Mouse (Mus musculus) cerebellum, adult 9-11 months (tissue): Measurements from ENCODE around the gene Trim67.
"Not testable (repeated sequence)": the region's sequence is repeated elsewhere in the genome, so short reads cannot be mapped to it uniquely, and the experiment has no call there.

Source experiments
- DNase-seq: peaks from one replicate; pipeline ENCODE4 v3.0.0; 2022

Gene Trim67

DNA sequence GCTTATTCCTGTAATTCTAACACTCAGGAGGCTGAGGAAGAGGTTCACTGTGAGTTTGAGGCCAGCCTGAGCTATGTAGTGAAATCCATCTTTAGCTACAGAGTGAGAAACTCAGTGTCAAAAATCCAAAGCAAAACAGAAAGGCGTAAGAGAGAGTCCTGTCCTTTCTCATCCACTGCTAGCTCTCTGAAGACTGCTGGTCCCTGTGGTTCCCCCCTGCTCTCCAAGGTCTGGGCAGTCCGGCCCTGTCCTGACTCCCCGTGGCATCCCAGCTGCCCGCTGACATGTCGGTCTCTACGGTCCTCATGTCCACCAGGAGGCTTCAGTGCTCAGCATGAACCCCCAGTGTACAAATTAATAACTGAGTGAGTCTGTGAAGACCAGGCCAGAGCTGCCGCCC is 43.4 kb downstream of the Trim67 start:
- no peak for DNase-seq

DNA sequence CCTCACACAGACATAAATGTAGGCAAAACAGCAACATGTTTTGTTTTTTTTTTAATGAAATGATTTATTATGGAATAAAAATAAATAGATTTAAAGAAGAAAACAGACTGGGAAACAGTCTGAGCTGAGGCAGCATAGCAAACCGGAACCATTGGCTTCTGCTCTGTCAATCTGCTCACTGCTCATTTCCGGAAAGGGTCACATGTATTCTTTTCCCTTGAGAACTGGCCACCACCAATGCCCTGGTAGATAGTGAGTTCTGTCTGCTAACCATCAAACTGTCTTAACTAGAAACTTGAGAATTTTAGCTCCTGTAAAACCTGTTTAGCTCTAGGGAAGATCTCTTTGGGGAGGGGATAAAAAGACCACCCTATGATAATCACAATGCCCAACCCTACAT is 44.0 kb downstream of the Trim67 start:
- DNase-seq: no peak

DNA sequence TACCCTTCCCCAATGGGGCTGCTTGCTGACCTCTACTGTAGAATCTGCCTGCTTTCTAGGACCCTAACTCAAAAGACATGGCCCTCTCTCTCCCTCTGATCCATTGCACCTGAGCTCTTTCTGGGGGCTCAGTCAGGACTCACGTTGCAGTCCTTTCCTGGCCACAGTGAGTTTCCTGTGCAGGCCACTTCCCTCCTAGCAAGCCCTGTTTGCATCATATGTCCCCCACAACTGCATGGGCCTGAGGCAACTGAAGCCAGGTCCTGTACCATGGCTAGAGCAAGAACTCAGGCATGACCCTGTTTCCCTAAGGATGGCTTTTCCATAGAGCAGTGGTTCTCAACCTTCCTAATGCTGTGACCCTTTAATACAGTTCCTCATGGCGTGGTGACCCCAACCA is 45.1 kb downstream of the Trim67 start:
- DNase-seq: no peak

DNA sequence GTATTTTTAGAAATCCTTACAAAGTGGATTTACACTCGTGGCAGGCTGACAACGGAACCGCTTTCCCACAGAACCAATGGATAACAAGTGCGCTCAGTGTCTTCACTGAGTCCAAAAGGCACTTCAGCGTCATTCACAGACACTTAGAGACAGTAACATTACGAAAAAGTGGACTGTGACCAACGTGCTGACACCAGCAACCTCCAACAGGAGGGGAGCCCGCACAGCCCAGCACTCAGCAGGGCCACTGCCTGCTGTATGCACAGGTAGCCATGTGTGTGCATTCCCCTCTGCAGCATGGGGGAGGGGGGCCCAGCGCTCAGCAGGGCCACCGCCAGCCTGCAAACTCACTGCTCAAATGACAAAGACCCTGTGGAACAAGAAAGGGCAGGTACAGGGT is 46.5 kb downstream of the Trim67 start:
- no peak for DNase-seq

DNA sequence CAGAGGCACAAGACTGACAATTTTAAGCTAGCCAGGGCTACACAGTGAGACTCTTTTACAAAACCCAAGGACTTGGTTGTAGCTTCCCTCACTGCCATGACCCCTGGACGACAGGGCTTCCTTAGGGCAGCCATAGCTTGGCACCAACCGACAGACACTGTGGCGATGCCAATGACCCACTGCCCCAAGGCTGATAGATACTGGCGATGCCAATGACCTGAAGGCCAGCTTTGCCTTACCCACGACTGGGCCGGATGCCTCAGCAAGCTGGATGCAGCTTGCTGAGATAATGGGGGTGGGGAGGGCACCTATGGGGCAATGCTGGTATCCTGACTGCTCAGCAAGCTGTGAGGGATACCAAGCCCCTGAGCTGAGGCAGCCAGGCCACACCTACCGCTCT is 48.0 kb downstream of the Trim67 start:
- no peak for DNase-seq

DNA sequence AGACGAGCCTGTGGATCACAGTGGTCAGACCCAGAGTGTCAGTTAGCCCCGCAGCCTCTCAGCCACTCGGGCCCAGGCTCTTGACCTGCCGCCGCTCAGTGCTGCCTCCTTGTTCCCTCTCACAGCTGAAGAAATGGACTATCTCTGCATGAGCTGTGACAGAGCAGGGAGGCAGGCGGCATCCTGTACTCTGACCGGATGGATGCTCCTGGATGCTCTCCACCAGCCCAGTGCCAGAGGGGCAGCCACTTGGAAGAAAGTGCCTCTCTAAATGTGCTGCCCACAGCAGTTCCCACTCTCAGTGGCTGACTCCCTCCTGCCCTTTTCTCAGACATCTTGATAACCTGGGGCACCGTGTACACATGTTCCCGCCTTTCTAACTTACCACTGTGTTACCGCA is 48.9 kb downstream of the Trim67 start:
- DNase-seq: no peak

DNA sequence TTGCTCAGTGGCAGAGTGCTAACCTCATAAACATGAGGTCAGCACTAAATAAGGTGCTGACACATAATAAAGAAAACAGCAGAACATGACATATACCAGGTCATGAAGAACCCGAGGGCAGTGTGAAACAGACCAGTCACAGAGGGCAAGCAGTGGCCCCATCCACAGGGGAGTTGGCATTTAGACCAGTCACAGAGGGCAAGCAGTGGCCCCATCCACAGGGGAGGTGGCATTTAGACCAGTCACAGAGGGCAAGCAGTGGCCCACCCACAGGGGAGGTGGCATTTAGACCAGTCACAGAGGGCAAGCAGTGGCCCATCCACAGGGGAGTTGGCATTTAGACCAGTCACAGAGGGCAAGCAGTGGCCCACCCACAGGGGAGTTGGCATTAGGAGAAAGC is 50.0 kb downstream of the Trim67 start:
- not testable (repeated sequence) for DNase-seq

DNA sequence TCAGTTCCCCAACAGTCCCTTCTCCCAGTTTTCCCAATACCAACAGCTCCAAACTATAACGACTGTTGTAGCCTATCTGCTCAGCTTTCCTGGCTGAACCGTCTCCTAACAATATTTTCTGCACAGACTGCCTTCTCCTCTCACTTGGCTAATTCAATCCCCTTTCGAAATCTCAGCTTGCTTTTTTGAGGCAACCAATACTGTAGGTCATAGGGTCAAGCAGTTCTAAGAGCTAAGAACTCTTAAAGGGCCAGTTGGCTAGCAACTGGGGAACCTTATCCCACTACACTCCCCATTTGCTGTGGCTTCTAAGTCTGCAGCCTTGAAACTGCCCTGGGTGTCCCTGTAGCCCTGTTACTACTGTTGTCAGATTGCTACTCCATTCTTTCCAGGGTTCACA is 52.2 kb downstream of the Trim67 start:
- no peak for DNase-seq

DNA sequence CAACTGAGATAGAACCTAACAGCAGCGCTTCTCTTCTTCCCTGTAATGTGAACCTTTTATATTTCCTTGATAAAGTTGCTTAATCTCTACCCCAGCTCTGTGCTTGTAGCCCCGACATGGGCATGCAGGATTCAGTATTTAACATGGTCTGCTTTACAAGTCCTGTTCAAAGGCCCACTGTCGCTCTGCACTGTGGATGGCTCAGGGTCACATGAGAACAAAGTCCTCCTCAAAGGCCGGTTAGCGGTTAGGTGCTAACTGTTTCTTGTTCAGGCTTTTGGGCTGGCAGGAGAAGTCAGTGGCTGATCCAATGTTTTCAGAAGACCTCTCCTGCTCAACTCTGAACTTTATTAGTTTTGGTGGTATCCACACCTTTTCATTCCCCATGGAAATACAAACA is 52.7 kb downstream of the Trim67 start:
- no peak for DNase-seq

DNA sequence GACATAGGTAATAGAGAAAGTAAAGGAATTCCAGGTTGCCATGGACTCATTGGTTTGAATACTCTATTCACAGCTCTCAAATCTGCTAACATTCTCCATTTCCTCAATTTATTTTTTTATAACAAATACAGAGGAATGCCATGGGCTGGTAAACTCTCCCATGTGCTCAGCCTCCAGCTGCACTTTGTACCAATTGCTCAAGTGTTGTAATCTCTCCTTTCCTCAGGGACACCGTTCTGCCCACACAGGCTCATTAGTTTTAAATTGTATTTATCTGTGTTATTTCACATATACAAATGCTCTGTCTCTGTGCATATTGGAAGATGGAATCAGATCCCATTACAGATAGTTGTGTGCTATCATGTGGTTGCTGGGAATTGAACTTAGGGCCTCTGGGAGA is 60.6 kb downstream of the Trim67 start:
- DNase-seq: no peak

DNA sequence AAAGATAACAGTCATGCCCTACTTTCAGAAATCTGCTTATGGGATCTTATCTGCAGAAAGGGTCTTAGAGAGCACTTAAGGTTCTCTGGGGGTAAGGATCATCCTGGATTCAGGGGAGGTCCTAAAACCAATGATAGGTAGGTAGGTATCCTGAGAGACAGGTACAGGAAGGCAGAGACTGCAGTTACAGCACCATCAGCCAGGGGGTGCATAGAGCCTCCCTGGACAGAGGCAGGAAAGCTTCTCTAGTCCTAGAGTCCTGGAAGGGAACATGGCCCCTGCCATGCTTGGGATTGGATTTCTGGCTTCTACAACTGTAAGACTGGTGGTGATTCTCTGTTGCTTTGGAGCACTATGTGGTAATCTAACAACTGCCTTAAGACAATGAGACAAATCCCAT is 66.6 kb downstream of the Trim67 start:
- no peak for DNase-seq

DNA sequence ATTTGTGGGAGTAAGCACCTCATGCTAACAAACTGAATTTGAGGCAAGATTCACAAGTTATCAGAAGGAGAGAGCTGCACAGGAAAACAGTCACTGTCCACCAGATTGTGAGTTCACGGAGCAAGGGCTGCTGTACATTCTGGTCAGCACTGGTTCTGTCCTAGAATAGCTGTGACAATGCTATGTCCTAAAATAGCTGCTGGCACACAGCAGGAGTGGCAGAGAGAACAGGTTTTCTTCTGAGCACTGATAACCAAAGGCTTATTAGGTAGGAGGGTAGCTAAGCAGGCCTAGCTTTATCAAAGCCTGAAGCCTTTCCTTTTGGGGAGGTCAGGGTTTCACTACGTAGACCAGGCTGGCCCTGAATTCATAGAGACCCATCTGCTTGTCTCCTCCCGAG is 67.3 kb downstream of the Trim67 start:
- DNase-seq: peak; percentile 49

DNA sequence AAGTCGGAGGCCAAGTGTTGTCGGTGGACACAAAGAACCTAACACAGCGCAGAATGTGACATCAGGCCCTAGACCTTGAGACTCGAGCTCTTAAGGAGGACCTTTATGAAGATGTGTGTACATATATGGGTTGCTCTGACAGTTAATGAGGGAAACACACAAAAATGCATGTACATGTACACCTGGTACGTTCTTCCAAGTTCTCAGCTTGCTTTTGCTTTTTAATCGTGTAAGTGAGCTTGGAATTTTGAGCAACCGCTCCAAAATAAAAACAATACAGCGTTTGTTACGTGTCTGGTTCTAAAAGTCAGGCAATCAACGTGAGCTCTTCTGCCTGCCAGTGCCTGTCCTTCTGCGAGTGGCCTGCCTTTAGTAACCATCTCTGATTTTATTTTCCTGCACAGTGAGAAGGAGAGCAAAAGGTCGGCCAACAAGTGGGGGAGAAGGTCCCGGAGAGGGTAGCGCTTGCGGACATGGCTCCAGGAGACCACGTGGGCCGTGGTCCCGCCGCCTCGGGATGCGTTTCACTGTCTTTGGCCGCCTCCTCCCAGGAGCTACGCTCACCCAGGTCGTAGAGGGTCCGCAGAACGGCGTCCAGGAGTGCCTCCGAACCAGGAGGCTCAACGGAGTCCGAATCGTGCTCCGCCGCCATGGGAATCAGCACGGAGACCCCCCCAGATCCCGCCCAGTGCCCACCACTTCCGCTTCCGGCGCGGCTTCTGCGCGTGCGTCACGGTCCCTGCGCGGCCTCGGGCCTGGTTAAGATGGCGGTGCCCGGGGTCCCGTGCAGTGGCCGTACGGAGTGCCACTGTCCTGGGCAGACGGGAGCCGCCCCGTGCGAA is 69.7 kb downstream of the Trim67 start, which contains the start of the genes Gnpat and 2810004N23Rik:
Gene Gnpat, plus strand, starts transcription at position 713 of the 842 bp plus-strand sequence.
Gene 2810004N23Rik, minus strand, starts transcription at position 800 of the 842 bp plus-strand sequence.
- DNase-seq: peak; percentile 90

DNA sequence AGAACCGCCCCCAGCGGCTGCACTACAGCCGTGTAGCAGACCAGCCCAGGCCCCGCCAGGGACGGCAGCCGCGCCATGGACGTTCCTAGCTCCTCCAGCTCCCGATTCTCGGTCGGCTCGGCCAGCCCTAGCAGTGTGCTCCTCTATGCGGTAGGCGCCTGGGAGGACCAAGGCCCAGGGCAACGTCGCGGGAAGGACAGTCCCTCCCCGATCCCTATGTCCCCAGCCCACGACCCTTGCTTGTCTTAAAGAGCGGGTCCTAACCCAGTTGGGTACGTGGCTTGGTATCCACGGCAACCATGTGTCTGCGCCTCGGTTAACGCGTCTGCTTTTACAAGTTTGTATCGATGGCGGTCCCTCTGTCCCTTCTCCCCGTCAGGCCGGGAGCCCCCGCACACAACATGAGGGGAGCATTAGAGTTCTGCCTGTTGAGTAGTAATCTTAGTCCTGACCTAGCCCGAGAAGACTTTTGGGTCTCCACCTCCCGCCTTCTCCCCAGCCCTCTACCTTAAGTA is 70.3 kb downstream of the Trim67 start:
- no peak for DNase-seq

DNA sequence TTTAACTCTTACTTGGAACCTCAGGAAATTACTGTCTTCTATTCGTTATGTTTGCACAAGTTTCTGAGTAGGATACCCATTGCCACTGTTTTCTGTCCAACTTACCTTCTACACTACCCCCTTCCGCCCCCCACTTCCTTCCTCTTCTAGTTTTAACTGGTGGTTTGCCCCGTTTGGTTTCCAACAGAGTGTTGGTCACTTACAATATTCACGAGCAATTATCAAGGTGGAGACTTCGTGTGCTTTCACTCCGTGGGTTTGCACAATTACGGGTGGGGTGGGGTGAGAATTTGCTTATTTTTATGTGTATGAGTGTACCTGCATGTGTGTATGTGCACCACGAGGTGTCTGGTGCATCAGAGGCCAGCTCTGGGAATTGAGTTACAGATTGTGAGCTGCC is 70.8 kb downstream of the Trim67 start:
- DNase-seq: no peak

DNA sequence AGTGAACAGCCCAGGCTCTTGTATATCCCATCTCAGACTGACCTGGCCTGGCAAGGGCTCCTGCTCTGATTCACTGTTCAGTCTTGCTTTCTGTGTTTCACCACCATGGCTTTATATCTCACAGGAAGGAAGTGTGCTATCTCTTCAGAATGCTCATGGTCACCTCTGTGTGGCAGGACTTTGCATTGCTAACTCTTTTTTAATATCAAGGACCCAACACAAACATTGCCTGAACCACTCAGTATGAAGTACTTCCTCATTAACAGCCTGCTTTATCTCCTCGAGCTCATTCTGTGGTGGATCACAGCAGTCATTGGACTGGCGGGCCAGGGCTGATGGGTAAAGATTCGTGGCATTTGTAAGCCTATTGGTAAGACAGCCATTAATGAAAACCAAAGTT is 73.8 kb downstream of the Trim67 start:
- DNase-seq: no peak

DNA sequence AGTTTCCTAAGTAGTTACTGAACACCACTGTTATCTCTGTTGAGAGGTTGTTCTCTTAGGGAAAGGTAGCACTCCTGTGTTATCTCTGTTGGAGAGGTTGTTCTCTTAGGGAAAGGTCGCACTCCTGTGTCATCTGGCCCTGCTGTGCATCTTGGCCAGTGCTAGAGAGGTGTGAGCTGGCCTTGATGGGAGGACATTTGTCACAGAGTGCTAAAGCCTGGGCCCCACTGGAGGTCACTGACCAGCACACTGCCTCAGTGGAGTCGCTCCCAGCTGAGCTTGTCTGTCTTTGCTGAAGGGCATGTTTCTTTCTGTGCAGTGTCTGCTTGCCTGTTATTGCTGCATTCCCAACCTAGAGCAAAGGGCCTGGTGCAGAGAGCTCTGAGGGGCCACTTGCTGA is 74.2 kb downstream of the Trim67 start:
- DNase-seq: no peak

DNA sequence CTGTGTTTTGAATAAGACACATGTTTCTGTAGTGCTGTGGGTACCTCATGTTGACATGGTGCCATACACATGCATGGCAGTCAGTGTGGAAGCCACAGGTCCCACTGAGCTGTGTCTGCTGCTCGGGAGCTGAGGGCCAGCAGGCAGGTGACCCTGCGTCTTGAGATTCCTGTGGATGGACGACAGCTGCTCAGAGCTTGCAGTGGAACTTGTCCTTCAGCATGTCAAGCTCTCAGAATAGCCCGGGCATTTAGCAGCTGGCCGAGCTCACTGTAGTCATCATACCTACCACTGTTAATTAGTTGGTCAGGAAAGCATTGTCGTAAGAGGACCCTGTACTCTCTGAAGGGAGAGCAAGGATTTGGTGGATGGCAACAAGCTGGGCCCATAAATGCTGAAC is 76.8 kb downstream of the Trim67 start:
- no peak for DNase-seq

DNA sequence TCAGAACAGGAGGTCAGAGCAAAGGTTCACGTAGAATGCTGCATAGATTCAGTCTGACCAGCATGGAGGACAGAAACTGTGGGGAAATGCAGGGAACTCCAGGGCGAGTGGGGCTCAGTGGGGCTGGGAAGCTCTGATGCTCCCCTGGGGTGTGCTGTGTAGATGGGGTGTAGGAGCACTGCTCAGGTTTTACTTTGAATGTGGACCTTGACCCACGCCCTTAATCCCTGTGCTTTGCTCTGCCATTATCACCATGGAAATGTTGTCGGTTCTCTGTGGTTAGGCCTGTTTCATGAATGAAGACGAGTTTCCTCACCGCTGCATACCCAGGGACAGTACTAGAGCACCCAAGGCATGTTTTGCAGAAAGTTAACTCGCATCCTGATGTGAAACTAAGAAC is 78.6 kb downstream of the Trim67 start:
- DNase-seq: no peak

DNA sequence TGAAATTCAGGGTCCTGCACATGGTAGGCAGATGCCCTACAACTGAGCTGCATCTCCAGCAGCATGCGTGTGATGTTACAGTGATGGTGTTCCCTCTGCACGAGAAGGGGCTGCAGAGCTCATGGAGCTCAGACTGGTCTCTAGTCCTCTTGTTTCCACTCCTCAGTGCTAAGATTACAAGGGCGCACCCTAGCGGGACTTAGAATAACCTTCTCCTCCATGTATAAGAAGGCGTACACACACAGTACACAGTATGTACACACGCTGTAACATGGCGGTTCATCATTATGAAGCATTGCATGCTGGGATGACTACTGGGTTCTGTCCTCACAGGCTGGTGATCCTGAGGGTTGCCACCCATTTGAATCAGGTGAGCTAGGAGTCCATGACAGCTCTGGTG is 79.2 kb downstream of the Trim67 start:
- DNase-seq: no peak

DNA sequence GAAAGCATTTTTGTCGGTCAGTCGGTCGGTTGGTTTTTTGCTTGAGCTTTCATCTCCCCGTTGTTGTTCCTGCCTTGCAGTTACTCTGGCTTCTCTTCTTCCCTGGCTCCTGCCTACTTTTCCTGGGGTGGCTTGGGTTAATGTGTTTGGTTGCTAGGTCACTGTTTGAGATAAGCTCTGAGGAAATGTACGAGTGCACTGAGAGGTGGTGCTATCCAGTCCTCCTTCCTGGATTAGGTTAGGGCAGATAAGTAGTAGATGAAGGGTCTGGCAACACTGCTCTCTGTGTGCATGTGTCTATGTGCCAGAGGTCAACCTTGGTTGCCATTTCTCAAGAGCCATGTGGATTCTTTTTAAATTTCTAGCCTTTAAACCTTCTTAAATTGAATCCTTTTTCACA is 79.8 kb downstream of the Trim67 start:
- DNase-seq: no peak

DNA sequence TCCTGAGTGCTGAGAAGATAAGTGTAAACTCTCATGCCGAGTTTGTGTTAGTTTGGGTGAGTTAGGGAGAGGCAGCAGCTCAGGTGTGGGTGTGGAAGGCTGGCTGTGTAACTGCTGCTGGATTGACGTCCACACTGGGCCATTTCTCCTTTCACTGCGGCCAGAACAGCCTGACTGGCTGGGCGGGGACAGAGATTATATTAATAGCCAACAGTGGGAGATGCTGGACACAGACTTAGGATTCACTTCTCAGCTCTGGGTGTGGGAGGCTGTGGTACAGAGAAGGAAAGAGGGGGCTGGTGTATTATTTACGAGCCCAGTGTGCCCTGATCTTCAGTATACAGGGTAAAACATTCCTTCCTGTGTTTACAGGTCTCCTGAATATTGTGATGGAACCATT is 85.2 kb downstream of the Trim67 start:
- DNase-seq: no peak

DNA sequence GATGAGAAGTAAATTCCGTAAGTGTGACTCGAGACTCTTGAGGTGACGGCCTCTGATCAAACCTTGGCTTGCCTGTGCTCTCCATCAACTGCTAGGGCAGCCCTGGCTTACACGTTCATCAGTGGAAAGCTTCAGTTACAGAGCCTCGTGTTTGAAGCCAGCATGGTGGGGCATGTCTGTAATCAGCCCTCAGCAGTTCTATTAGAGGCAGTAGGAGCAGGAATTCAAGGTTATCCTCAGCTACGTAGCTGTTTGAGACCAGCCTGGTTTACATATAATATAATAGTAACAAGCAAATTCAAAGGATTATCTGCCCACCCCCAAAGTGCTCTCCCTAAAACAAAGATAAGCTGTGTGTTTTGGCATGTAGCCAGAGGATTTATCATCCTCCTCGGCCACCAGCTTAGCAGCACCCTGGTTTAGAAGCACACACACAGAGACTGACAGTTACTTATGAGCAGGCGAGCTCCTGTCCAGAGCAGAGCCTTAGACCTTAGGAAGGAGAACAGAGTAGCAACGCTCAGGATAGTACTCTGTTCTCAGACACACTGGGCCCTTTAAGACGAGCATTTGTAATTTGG is 86.1 kb downstream of the Trim67 start:
- DNase-seq: no peak
